Mouse (Mus musculus) spleen, postnatal 36 days (tissue): ENCODE results near the gene Pkp1.

Experiments used
- DNase-seq, 2 experiments: peaks; one replicate each; pipeline ENCODE4 v3.0.0; 2022; ENCODE audit warnings: low spot score in 2 of 2, mixed read lengths in 1 of 2

Gene Pkp1

DNA sequence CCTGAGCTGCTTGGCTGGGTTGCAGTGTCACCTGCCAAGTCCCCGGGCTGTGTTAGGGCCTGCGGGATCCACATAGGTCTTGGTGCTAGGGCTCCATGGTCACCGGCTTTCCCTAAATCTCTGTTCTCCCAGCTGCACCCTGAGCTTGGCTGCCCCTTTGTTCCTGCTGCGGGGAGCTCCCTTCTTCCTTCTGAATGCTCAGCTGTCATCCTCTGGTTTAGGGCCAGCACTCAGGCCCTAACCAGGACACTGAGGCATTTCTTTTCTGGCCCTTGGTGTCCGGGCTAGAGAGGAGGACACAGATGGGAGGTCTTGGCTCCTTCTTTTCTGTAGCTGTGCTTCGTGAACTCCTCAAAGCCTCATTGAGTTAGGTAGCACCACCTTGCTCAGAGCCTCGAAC, 97.2 kb downstream of the Pkp1 start:
- no peak for DNase-seq
